Mouse (Mus musculus): Measurements from ENCODE around the gene Ndufs7.
A peak's percentile ranks its signal among the peaks of the same experiment; 100 is the strongest.

Gene Ndufs7

GRCm38 (mm10) chr10:80262169-80262568 lies 13.2 kb downstream of the Ndufs7 start:
- no peak for DNase-seq (ENCODE audit: low read depth, low spot score)

- no peak for DNase-seq (ENCODE audit: low read depth, low spot score)
Measured at GRCm38 (mm10) chr10:80262776-80263365, 13.9 kb downstream of the Ndufs7 start.

- DNase-seq (ENCODE audit: low read depth, low spot score): peak; percentile 99
Measured at GRCm38 (mm10) chr10:80264341-80265148, 15.6 kb downstream of the Ndufs7 start.

- DNase-seq (ENCODE audit: low read depth, low spot score): no peak
Measured at GRCm38 (mm10) chr10:80265149-80265486, 16.2 kb downstream of the Ndufs7 start.

GRCm38 (mm10) chr10:80270099-80270498 lies 21.2 kb downstream of the Ndufs7 start:
- DNase-seq (ENCODE audit: low read depth, low spot score): no peak

GRCm38 (mm10) chr10:80270734-80271181 lies 21.8 kb downstream of the Ndufs7 start:
- no peak for DNase-seq (ENCODE audit: low read depth, low spot score)

- no peak for DNase-seq (ENCODE audit: low read depth, low spot score)
Measured at GRCm38 (mm10) chr10:80271186-80271843, 22.4 kb downstream of the Ndufs7 start.

GRCm38 (mm10) chr10:80271870-80272585 lies 23.1 kb downstream of the Ndufs7 start:
- no peak for DNase-seq (ENCODE audit: low read depth, low spot score)

- DNase-seq (ENCODE audit: low read depth, low spot score): no peak
Measured at GRCm38 (mm10) chr10:80273847-80274246, 24.9 kb downstream of the Ndufs7 start.

GRCm38 (mm10) chr10:80276238-80276637 lies 27.3 kb downstream of the Ndufs7 start:
- no peak for DNase-seq (ENCODE audit: low read depth, low spot score)

GRCm38 (mm10) chr10:80278390-80278789 lies 29.5 kb downstream of the Ndufs7 start:
- no peak for DNase-seq (ENCODE audit: low read depth, low spot score)

GRCm38 (mm10) chr10:80279273-80279672 lies 30.4 kb downstream of the Ndufs7 start:
- no peak for DNase-seq (ENCODE audit: low read depth, low spot score)

GRCm38 (mm10) chr10:80281304-80281703 lies 32.4 kb downstream of the Ndufs7 start:
- DNase-seq (ENCODE audit: low read depth, low spot score): no peak

GRCm38 (mm10) chr10:80281921-80282371 lies 33.0 kb downstream of the Ndufs7 start:
- no peak for DNase-seq (ENCODE audit: low read depth, low spot score)

GRCm38 (mm10) chr10:80282481-80283441 lies 33.8 kb downstream of the Ndufs7 start:
- no peak for DNase-seq (ENCODE audit: low read depth, low spot score)

- no peak for DNase-seq (ENCODE audit: low read depth, low spot score)
Measured at GRCm38 (mm10) chr10:80285222-80286070, 36.5 kb downstream of the Ndufs7 start.

- no peak for DNase-seq (ENCODE audit: low read depth, low spot score)
Measured at GRCm38 (mm10) chr10:80288097-80288496, 39.2 kb downstream of the Ndufs7 start.

- peak; percentile 38 for DNase-seq (ENCODE audit: low read depth, low spot score)
Measured at GRCm38 (mm10) chr10:80288657-80289056, 39.7 kb downstream of the Ndufs7 start.

- DNase-seq (ENCODE audit: low read depth, low spot score): peak; percentile 98
Measured at GRCm38 (mm10) chr10:80292251-80293146, 43.6 kb downstream of the Ndufs7 start, which contains the start of gene Rps15. TSS of gene Rps15 (plus strand) at chr10:80292453.

Measured in R1 (cell line).